Mouse (Mus musculus) retina, postnatal 1 day (tissue): ENCODE measurements around the gene Plekhh3.
A peak's percentile ranks its signal among the peaks of the same experiment; 100 is the strongest.
"Not testable (repeated sequence)": the region's sequence is repeated elsewhere in the genome, so short reads cannot be mapped to it uniquely, and the experiment has no call there.

ENCODE experiments used
- DNase-seq: peaks from one replicate; pipeline ENCODE4 v3.0.0-alpha.2; 2012

Gene Plekhh3

GRCm38 (mm10) chr11:101149178-101150105 is 21.7 kb downstream of the Plekhh3 start:
- DNase-seq = no peak

- DNase-seq = no peak
These were observed 22.4 kb downstream of the Plekhh3 start for GRCm38 (mm10) chr11:101148751-101149150.

GRCm38 (mm10) chr11:101146377-101146776 is 24.8 kb downstream of the Plekhh3 start:
- DNase-seq = peak; percentile 77

GRCm38 (mm10) chr11:101143338-101144225 is 27.6 kb downstream of the Plekhh3 start:
- DNase-seq = peak; percentile 77

GRCm38 (mm10) chr11:101142215-101142967 is 28.8 kb downstream of the Plekhh3 start:
- DNase-seq = no peak

GRCm38 (mm10) chr11:101141088-101141487 is 30.1 kb downstream of the Plekhh3 start:
- no peak for DNase-seq

DNA sequence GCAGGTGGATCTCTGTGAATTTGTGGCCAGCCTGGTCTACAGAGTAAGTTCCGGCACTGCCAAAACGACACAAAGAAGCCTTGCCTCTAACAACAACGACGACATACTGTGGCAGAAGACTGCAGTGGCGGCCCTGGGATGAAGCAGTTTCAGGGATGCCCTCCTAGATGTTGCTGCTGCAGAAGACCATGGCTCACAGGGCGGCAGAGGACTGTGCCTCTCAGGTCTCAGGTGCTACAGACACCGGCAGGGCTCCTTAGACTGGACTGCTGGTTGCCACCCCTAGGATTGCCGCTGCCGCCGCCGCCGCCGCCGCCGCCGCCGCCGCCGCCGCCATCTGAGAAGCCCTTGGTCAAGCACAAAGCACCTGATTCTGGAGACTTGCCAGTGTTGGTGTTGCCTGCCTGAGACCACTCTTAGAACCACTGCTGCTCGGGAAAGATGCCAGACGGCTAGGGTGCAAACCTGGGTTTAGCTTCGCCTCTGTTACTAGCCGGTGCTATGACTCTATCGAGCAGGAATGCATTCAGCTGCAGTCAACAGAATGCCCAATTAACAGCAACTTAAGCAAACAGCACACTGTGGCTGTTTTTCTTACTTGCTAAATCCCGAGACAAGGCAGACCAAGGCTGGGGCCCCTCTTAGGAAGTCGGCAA is 30.9 kb downstream of the Plekhh3 start:
- DNase-seq = peak; percentile 77

DNA sequence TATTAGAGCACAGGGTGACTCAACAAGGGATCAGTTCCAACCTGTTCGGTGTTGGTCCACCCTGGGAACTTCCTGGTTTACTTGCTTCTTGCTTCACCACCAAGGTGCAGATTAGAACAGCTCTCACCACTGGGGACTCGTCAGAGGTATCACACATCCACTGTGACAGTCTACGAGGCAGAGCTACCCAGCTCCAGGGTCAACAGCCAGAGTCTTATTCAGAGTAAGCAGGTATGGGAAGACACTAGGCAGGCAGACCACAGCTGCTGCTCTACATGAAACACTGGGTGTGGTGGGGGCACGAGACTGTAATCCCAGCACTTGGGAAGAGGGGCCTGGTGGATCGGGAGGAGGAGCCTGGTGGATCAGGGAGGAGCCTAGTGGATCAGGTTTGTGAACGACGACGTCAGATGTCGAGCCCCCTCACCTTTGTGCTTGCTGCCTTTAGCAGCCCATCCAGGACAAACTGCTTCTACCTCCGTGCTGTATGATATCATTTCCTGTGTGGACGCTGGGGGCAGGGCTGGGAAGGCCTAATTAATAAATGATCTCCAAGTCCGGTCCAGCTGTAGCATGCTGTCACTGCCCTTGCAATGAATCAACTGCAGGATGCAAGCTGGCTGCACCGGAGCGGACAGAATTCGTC is 32.5 kb downstream of the Plekhh3 start:
- DNase-seq = peak; percentile 97

GRCm38 (mm10) chr11:101137000-101137399 is 34.2 kb downstream of the Plekhh3 start:
- DNase-seq = no peak

DNA sequence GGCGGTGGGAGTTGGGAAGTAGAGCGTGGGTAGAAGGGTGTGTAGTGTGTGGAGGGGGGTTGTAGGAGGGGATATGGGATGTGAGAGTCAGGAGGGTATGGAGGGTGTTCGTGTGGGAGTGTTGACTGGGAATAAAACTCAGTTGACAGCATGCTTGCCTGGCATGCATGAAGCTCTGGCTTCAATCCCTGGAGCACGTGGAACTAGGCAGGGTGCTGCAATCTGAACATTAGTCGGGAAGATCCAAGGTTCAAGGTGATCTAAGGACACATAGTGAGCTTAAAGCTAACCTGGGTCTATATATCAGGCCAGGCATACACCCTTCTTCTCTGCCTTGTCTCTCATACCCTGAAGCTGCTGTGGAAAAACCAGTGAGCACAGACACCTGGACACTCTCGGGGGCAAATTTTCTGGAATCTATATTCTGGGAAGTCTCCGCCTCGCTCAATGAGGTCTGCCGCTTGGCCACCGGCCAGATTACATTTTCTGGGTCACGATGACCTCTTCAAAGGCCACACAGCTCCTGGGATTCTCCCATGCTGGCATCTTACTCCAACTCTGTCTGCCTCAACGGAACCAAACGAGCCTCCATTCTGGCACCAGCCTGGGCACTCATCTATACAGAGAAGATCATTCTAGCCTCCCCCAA is 36.8 kb downstream of the Plekhh3 start:
- peak; percentile 58 for DNase-seq

DNA sequence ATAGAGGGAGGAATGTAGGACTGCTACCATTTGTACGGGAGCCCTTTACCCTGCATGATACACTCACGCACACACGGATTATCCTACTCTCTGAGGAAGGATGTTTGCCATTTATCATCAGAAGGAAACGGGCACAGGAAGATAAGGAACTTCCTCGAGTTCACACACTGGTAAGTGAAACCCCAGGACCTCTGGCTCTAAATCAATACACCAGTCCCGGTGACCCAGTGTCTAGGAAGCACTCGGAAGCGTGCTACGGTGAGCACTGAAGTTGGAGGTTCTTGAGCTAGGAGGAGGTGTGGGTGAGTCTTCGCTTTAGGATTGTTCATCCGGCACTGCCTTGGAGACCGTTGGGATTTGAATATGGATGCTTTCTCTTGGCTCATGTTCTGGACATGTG is 38.1 kb downstream of the Plekhh3 start:
- DNase-seq = no peak

DNA sequence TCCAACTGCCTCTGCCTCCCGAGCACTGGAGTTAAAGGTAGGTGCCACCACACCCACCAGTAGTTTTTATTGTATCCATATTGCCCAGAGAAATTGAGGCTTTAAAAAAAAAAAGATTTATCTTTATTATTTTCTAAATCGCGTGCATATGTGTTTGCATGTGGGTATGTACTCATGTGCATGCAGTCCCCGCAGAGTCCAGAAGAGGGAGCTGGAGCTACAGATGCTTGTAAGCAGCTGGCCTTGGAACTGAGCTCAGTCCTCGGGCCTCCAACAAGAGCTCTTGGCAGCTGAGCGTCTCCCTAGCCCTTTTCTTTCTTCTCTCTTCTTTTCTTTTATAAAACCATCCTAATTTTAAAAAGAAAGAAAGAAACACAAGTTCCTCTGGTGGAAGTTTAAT is 39.5 kb downstream of the Plekhh3 start:
- peak; percentile 63 for DNase-seq

DNA sequence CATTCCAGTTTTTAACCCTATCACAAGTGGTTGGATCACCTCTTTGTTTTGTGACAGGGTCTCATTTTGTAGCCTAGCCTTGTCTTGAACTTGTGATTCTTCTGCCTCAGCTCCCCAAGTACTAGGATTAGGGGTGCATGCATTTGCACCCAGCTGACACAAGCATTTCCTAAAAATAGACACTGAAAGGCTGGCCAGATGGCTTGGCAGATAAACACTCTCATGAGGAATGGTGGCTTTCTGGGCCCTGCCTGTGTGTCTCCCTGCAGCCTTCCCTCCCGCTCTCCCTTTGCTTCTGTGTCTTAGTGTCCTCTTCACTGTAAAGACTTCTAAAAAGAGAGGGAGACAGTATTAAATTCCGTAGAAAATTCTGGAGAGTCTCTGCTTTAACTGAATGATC is 40.0 kb downstream of the Plekhh3 start:
- no peak for DNase-seq

- DNase-seq = peak; percentile 41
These were observed 40.9 kb downstream of the Plekhh3 start for GRCm38 (mm10) chr11:101130056-101130756.

DNA sequence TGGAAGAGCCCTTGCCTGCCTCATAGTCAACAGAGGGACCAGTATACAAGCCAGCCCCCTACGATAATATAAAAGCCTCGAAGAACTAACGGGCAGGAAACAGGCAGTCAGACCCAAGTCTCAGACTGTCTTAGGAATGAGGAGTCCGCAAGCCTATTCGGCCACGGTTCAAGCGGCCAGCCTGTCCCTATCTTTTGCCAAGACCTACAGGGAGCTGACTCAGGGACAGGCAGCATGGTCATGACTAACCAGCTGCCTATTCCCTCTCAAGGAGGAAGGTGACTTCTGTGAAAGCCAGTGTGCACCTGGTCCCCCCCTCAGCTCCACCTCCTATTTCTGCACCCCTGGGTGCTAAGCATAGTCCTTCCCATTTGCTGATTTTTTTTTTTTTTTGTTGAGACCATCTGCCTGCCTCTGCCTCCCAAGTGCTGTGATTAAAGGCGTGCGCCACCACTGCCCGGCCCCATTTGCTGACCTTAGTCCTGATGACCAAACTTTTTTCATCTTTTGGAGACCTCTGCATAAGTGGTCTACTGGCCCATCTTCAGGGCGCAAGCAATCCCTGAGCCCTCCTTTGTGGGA is 42.1 kb downstream of the Plekhh3 start:
- no peak for DNase-seq

GRCm38 (mm10) chr11:101127075-101127474 is 44.1 kb downstream of the Plekhh3 start:
- no peak for DNase-seq

DNA sequence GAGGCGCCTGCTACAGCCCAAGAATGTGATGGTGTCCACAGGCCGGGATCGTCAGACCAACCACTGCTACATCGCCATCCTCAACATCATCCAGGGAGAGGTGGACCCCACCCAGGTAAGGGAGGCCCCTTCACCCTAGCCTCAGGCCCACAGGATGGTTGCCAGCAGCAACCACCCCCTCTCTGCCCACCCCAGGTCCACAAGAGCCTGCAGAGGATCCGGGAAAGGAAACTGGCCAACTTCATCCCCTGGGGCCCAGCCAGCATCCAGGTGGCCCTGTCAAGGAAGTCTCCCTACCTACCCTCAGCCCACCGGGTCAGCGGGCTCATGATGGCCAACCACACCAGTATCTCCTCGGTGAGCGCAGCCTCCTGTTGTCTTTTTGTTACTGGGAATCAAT is 46.1 kb downstream of the Plekhh3 start:
- not testable (repeated sequence) for DNase-seq

DNA sequence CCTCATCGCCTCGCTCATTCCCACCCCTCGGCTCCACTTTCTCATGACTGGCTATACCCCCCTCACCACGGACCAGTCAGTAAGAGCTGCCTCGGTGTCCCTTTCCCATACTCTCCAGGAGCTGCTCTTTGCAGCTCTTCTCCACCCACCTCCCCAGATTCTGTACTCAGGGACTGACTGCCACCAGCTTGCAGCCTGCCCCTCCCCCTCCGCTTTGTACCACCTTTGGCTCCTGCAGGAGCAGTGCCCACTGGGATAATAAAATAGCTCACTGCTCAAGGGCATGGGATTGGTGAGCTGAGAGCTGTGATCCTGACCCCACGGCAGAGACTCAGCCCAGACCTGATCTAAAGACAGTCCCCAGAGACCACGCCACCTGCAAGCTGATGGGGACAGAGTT is 46.7 kb downstream of the Plekhh3 start:
- DNase-seq = not testable (repeated sequence)

DNA sequence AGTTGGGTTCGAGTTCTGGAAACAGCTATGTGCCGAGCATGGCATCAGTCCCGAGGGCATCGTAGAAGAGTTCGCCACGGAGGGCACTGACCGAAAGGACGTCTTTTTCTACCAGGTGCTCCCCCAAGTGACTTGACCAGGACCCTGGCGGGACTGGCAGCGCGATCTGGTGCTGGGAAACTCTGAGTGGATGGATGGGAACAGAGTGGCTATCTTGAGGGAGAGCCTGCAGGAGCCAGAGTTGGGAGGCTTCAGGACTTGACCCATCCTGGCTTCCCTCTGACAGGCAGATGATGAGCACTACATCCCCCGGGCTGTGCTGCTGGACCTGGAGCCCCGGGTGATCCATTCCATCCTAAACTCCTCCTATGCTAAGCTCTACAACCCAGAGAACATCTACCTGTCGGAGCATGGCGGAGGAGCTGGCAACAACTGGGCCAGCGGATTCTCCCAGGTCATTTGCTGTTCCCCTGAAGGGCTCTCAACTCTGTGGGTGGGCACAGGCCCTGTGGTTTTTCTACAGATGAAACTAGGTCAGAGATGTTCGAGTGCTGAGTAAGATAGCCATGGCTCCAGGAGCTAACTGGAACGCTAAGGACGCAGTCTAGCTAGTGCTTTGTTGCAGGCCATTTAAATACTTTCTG is 50.5 kb downstream of the Plekhh3 start:
- peak; percentile 32 for DNase-seq
